Mouse (Mus musculus): ENCODE data around the gene Zfp729a. TPM values are rescaled to one million over a fixed set of nuclear protein-coding genes. Genes with fewer than 3 reads are reported as not detected.

Zfp729a gene
- polyA plus RNA-seq, 2 experiments = 0.77 to 0.80 TPM

- H3K27me3 ChIP-seq (ENCODE audit: control insufficient read depth, insufficient read depth, low read length) = no peaks in the 10 kb centered on the region
- H3K9ac ChIP-seq (replicated peaks) = no peak overlapping the region
- H3K4me1 ChIP-seq (replicated peaks; ENCODE audit: control insufficient read depth in 2 of 2, insufficient read depth in 2 of 2, low read length in 1 of 2) = no peaks in the 10 kb centered on the region
- H3K9me3 ChIP-seq (ENCODE audit: control insufficient read depth, low read length) = no peaks in the 10 kb centered on the region
- no peak for ATAC-seq (ENCODE audit: insufficient read depth)
- H3K27ac ChIP-seq = no peak overlapping the region
- H3K4me3 ChIP-seq (ENCODE audit: insufficient read depth in 1 of 2, low read depth in 2 of 2, low read length in 2 of 2) = no peak overlapping the region
- TF ChIP-seq CTCF (IDR thresholded peaks at IDR 0.05; ENCODE audit: low read depth) (no peak), EP300 (IDR thresholded peaks at IDR 0.05; ENCODE audit: low read depth) (no peak)
- no peaks in the 10 kb centered on the region for H3K36me3 ChIP-seq (replicated peaks; ENCODE audit: control insufficient read depth, insufficient read depth, low read depth)
- 45% methylated on average over 3 of the region's 3 CpGs for WGBS (ENCODE audit: insufficient replicate concordance)
- DNase-seq (ENCODE audit: low read depth in 3 of 3, low spot score in 3 of 3) = no peak
- H3K4me2 ChIP-seq (ENCODE audit: low read depth) = no peak overlapping the region
Observed at GRCm38 (mm10) chr13:67652496-67652895, 14.9 kb upstream of the Zfp729a start.

DNA sequence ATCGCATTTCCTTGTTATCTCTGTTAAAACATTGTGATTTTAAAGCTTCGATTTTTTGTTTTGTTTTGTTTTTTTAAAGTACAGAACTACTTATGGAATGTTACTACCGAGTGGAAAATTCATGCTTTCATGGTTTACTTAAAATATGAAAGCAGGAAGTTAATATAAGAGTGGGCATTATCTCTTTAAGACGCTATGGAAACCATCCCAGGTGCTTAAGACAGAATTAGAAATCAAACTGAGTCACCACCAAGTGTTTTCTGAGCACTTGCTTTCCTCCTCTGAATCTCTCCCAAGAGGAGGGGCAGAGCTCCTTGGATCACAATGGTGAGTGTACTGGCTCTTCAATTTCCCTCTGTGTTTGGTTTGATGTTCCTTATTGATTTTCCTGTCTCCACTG is 27.5 kb downstream of the Zfp729a start:
- WGBS (ENCODE audit: insufficient replicate concordance) = 68% methylated on average over 4 of the region's 4 CpGs
- H3K4me3 ChIP-seq (ENCODE audit: insufficient read depth in 1 of 2, low read depth in 2 of 2, low read length in 2 of 2) = no peak overlapping the region; a peak in 1 of 4 replicates
- ATAC-seq (ENCODE audit: insufficient read depth) = no peak
- DNase-seq (ENCODE audit: low read depth in 3 of 3, low spot score in 3 of 3) = no peak
- TF ChIP-seq EP300 (IDR thresholded peaks at IDR 0.05; ENCODE audit: low read depth) = no peak
- TF ChIP-seq CTCF (IDR thresholded peaks at IDR 0.05; ENCODE audit: low read depth) = no peak
- H3K27ac ChIP-seq = no peak overlapping the region
- H3K4me1 ChIP-seq (replicated peaks; ENCODE audit: control insufficient read depth in 2 of 2, insufficient read depth in 2 of 2, low read length in 1 of 2) = peaks cover 2 to 3% of the 10 kb centered on the region in 2 experiments; a peak in 2 of 4 replicates
- H3K4me2 ChIP-seq (ENCODE audit: low read depth) = peak overlapping the region; percentile 65; the same call in 1 of the 2 replicates
- no peaks in the 10 kb centered on the region for H3K27me3 ChIP-seq (ENCODE audit: control insufficient read depth, insufficient read depth, low read length)
- H3K9me3 ChIP-seq (ENCODE audit: control insufficient read depth, low read length) = no peaks in the 10 kb centered on the region
- H3K36me3 ChIP-seq (replicated peaks; ENCODE audit: control insufficient read depth, insufficient read depth, low read depth) = no peaks in the 10 kb centered on the region
- no peak overlapping the region for H3K9ac ChIP-seq (replicated peaks)

DNA sequence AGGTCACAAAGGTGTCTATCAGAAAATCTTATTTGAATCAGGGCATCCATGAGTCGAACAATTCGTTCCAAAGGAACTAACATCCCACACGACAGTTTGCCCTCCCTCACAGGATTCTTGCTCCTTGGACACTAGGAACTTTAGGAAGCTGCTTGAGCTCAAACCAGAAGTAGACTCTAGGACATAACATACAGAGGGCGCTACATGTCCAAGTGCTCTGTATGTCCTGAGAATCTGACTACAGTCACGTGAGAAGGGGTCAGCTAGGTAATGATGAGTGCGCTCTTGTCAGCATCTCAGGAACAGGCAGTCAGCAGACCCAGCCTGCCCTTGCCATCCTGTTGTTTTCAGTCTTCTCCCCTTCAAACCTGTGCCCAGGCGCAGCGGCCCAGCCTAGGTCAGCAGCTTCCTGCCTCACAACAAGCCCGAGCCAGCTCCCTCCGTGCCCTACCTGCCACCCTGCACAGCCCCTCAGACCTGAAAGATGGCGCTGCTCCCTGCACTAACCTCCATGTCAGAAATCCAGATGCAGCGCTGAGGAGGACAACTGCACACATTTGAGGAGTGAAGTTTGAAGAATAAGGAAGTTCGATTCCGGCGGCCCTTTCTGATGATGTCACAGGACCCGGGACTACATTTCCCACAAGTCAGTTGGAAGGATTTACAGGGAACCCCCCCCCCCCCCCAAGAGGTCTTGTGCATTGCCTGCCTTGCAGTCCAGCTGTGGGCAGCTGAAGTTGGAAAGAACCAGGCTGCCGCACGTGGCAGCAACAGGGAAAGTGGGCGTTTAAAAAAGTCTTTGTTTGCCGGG is 28.3 kb downstream of the Zfp729a start, which contains the start of gene Zfp729b:
Zfp729b (minus strand) TSS at position 642 of the 811 bp plus-strand sequence.
- no peaks in the 10 kb centered on the region for H3K36me3 ChIP-seq (replicated peaks; ENCODE audit: control insufficient read depth, insufficient read depth, low read depth)
- H3K4me1 ChIP-seq (replicated peaks; ENCODE audit: control insufficient read depth in 2 of 2, insufficient read depth in 2 of 2, low read length in 1 of 2) = peaks cover 2 to 3% of the 10 kb centered on the region in 2 experiments; a peak in 2 of 4 replicates
- peak; percentile 73 to 76 (median 75) for DNase-seq (ENCODE audit: low read depth in 3 of 3, low spot score in 3 of 3)
- ATAC-seq (ENCODE audit: insufficient read depth) = peak; percentile 90
- H3K4me3 ChIP-seq (ENCODE audit: insufficient read depth in 1 of 2, low read depth in 2 of 2, low read length in 2 of 2) = peak within 1 kb of the TSS; percentile 68 to 91
- H3K9ac ChIP-seq (replicated peaks) = peak within 1 kb of the TSS; percentile 64
- no peaks in the 10 kb centered on the region for H3K27me3 ChIP-seq (ENCODE audit: control insufficient read depth, insufficient read depth, low read length)
- TF ChIP-seq EP300 (IDR thresholded peaks at IDR 0.05; ENCODE audit: low read depth) (no peak), CTCF (IDR thresholded peaks at IDR 0.05; ENCODE audit: low read depth) (peak; percentile 50)
- H3K27ac ChIP-seq = no peak within 1 kb of the TSS
- 3% methylated on average over 20 of the region's 20 CpGs for WGBS (ENCODE audit: insufficient replicate concordance)
- H3K4me2 ChIP-seq (ENCODE audit: low read depth) = peak within 1 kb of the TSS; percentile 65
- H3K9me3 ChIP-seq (ENCODE audit: control insufficient read depth, low read length) = no peaks in the 10 kb centered on the region

DNA sequence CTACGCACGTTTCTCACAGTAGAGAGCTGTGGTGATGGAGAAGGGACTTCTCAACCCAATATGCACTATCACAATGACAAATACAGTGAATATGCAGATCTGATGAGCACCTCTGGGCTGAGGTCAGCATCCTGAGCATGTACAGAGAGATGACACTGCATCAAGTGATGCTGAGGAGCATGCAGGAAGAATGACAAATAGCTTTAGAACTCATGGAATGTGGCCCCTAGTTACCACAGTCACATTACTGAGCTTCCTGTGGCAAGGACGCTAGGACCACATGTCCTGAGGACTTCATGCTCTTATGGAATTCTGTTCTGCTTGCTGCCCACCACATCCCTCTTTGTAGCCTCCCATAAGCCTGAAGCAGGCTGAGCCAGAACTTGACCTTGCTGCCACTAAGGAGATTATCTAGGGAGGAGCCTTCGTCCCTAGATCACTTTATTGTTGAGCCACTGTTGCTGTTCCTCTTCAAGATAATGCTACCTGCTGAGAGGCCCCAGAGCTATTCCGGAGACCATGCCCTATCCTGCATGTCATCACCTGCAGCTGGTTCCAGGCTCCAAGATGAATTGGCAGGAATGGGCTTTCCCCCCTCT is 64.9 kb downstream of the Zfp729a start:
- H3K4me3 ChIP-seq (ENCODE audit: insufficient read depth in 1 of 2, low read depth in 2 of 2, low read length in 2 of 2) = no peak overlapping the region
- WGBS (ENCODE audit: insufficient replicate concordance) = 50% methylated on average over 5 of the region's 5 CpGs
- TF ChIP-seq CTCF (IDR thresholded peaks at IDR 0.05; ENCODE audit: low read depth) (no peak), EP300 (IDR thresholded peaks at IDR 0.05; ENCODE audit: low read depth) (no peak)
- H3K4me1 ChIP-seq (replicated peaks; ENCODE audit: control insufficient read depth in 2 of 2, insufficient read depth in 2 of 2, low read length in 1 of 2) = no peaks in the 10 kb centered on the region
- DNase-seq (ENCODE audit: low read depth in 3 of 3, low spot score in 3 of 3) (no peak), ATAC-seq (ENCODE audit: insufficient read depth) (no peak)
- H3K4me2 ChIP-seq (ENCODE audit: low read depth) = no peak overlapping the region
- H3K9me3 ChIP-seq (ENCODE audit: control insufficient read depth, low read length) = no peaks in the 10 kb centered on the region
- no peak overlapping the region for H3K27ac ChIP-seq
- H3K36me3 ChIP-seq (replicated peaks; ENCODE audit: control insufficient read depth, insufficient read depth, low read depth) = no peaks in the 10 kb centered on the region
- no peak overlapping the region for H3K9ac ChIP-seq (replicated peaks)
- no peaks in the 10 kb centered on the region for H3K27me3 ChIP-seq (ENCODE audit: control insufficient read depth, insufficient read depth, low read length)

Other genes with a start within 250 kb of the Zfp729a start
- 0.58 and 1.6 TPM in 2 replicates for gene Zfp429, start 238.0 kb downstream of the Zfp729a start, polyA plus RNA-seq (2012; rRNA removed)
- 1.5 and 1.7 TPM in 2 replicates for gene Zfp429, start 238.0 kb downstream of the Zfp729a start, polyA plus RNA-seq (2014; fragmentation: Nextera tagmentation; extraction: Ambion mirVana)
- gene Zfp459, start 216.4 kb downstream of the Zfp729a start, polyA plus RNA-seq (2012; rRNA removed) = 0.07 and 0.16 TPM in 2 replicates
- 0.17 and 0.42 TPM in 2 replicates for gene Zfp459, start 216.4 kb downstream of the Zfp729a start, polyA plus RNA-seq (2014; fragmentation: Nextera tagmentation; extraction: Ambion mirVana)
- gene Zfp874a, start 186.2 kb downstream of the Zfp729a start, polyA plus RNA-seq (2012; rRNA removed) = 1.8 and 2.7 TPM in 2 replicates
- 5.3 and 5.9 TPM in 2 replicates for gene Zfp874a, start 186.2 kb downstream of the Zfp729a start, polyA plus RNA-seq (2014; fragmentation: Nextera tagmentation; extraction: Ambion mirVana)
- 1.4 and 2.7 TPM in 2 replicates for gene Zfp874b, start 153.5 kb downstream of the Zfp729a start, polyA plus RNA-seq (2012; rRNA removed)
- 1.9 and 3.2 TPM in 2 replicates for gene Zfp874b, start 153.5 kb downstream of the Zfp729a start, polyA plus RNA-seq (2014; fragmentation: Nextera tagmentation; extraction: Ambion mirVana)
- 0.65 and 1.1 TPM in 2 replicates for gene Zfp58, start 137.2 kb downstream of the Zfp729a start, polyA plus RNA-seq (2012; rRNA removed)
- gene Zfp58, start 137.2 kb downstream of the Zfp729a start, polyA plus RNA-seq (2014; fragmentation: Nextera tagmentation; extraction: Ambion mirVana) = 1.6 and 1.7 TPM in 2 replicates
- gene Gm26965, start 111.6 kb downstream of the Zfp729a start, polyA plus RNA-seq (2012; rRNA removed) = not detected in 2 replicates
- gene Gm26965, start 111.6 kb downstream of the Zfp729a start, polyA plus RNA-seq (2014; fragmentation: Nextera tagmentation; extraction: Ambion mirVana) = not detected in 2 replicates
- gene Zfp87, start 111.6 kb downstream of the Zfp729a start, polyA plus RNA-seq (2012; rRNA removed) = 4.2 and 5.3 TPM in 2 replicates
- gene Zfp87, start 111.6 kb downstream of the Zfp729a start, polyA plus RNA-seq (2014; fragmentation: Nextera tagmentation; extraction: Ambion mirVana) = 8.7 and 10.6 TPM in 2 replicates
- gene Zfp748, start 84.0 kb downstream of the Zfp729a start, polyA plus RNA-seq (2012; rRNA removed) = 1.9 and 2.0 TPM in 2 replicates
- 4.9 and 5.1 TPM in 2 replicates for gene Zfp748, start 84.0 kb downstream of the Zfp729a start, polyA plus RNA-seq (2014; fragmentation: Nextera tagmentation; extraction: Ambion mirVana)
- 0.43 and 0.80 TPM in 2 replicates for gene Zfp729b, start 28.1 kb downstream of the Zfp729a start, polyA plus RNA-seq (2012; rRNA removed)
- gene Zfp729b, start 28.1 kb downstream of the Zfp729a start, polyA plus RNA-seq (2014; fragmentation: Nextera tagmentation; extraction: Ambion mirVana) = 1.5 and 1.6 TPM in 2 replicates
- gene Gm49345, start within 50 bp of the Zfp729a start, polyA plus RNA-seq (2012; rRNA removed) = not detected in 2 replicates
- not detected in 2 replicates for gene Gm49345, start within 50 bp of the Zfp729a start, polyA plus RNA-seq (2014; fragmentation: Nextera tagmentation; extraction: Ambion mirVana)
- 1.4 and 1.6 TPM in 2 replicates for gene Zfp738, start 49.3 kb upstream of the Zfp729a start, polyA plus RNA-seq (2012; rRNA removed)
- gene Zfp738, start 49.3 kb upstream of the Zfp729a start, polyA plus RNA-seq (2014; fragmentation: Nextera tagmentation; extraction: Ambion mirVana) = 1.8 TPM in 2 replicates
- 0.82 and 1.2 TPM in 2 replicates for gene Zfp65, start 91.4 kb upstream of the Zfp729a start, polyA plus RNA-seq (2012; rRNA removed)
- gene Zfp65, start 91.4 kb upstream of the Zfp729a start, polyA plus RNA-seq (2014; fragmentation: Nextera tagmentation; extraction: Ambion mirVana) = 0.62 and 1.0 TPM in 2 replicates
- 0.37 and 0.74 TPM in 2 replicates for gene Zfp85, start 117.4 kb upstream of the Zfp729a start, polyA plus RNA-seq (2012; rRNA removed)
- 1.0 and 1.2 TPM in 2 replicates for gene Zfp85, start 117.4 kb upstream of the Zfp729a start, polyA plus RNA-seq (2014; fragmentation: Nextera tagmentation; extraction: Ambion mirVana)
- gene Zfp493, start 141.9 kb upstream of the Zfp729a start, polyA plus RNA-seq (2012; rRNA removed) = 0.67 and 0.79 TPM in 2 replicates
- 0.72 and 0.76 TPM in 2 replicates for gene Zfp493, start 141.9 kb upstream of the Zfp729a start, polyA plus RNA-seq (2014; fragmentation: Nextera tagmentation; extraction: Ambion mirVana)
- gene Zfp273, start 175.9 kb upstream of the Zfp729a start, polyA plus RNA-seq (2012; rRNA removed) = 0.31 and 0.63 TPM in 2 replicates
- gene Zfp273, start 175.9 kb upstream of the Zfp729a start, polyA plus RNA-seq (2014; fragmentation: Nextera tagmentation; extraction: Ambion mirVana) = 0.89 and 0.91 TPM in 2 replicates
- 0.26 and 0.31 TPM in 2 replicates for gene Gm10037, start 193.3 kb upstream of the Zfp729a start, polyA plus RNA-seq (2012; rRNA removed)
- gene Gm10037, start 193.3 kb upstream of the Zfp729a start, polyA plus RNA-seq (2014; fragmentation: Nextera tagmentation; extraction: Ambion mirVana) = 0.28 and 1.0 TPM in 2 replicates
- gene BC048507, start 225.5 kb upstream of the Zfp729a start, polyA plus RNA-seq (2012; rRNA removed) = not detected in 2 replicates
- gene BC048507, start 225.5 kb upstream of the Zfp729a start, polyA plus RNA-seq (2014; fragmentation: Nextera tagmentation; extraction: Ambion mirVana) = not detected in 2 replicates

Measured in liver, embryonic 14.5 days (tissue).